Mouse (Mus musculus) neural tube, embryonic 12.5 days (tissue): Measurements from ENCODE around the gene Tomm7. TPM values are rescaled to one million over a fixed set of nuclear protein-coding genes. Genes with fewer than 3 reads are reported as not detected.
"Not testable (repeated sequence)": the region's sequence is repeated elsewhere in the genome, so short reads cannot be mapped to it uniquely, and the experiment has no call there.

Experiments used
- ATAC-seq: fragments of 200-750 bp; cut with Nextera tagmentation; 2 replicates; pipeline ENCODE4 v1.8.0; 2017; ENCODE audit warnings: low read depth, mild to moderate bottlenecking, moderate TSS enrichment, moderate library complexity; ENCODE audit not compliant: low FRiP score
- H3K27ac ChIP-seq: fragments of 300-500 bp; sonication (generic); 2 replicates; pipeline ENCODE4 v1.5.1; 2016
- H3K27me3 ChIP-seq: fragments of 300-500 bp; sonication (generic); replicated peaks from 2 replicates; pipeline ENCODE4 v1.6.1; 2016; ENCODE audit warnings: mild to moderate bottlenecking
- H3K36me3 ChIP-seq: fragments of 300-500 bp; sonication (generic); 2 replicates; pipeline ENCODE4 v1.6.1; 2016; ENCODE audit warnings: mild to moderate bottlenecking
- H3K4me1 ChIP-seq: fragments of 300-500 bp; sonication (generic); 2 replicates; pipeline ENCODE4 v1.6.1; 2016
- H3K4me2 ChIP-seq: fragments of 300-500 bp; sonication (generic); replicated peaks from 2 replicates; pipeline ENCODE4 v1.6.1; 2016; ENCODE audit warnings: mild to moderate bottlenecking
- H3K4me3 ChIP-seq: fragments of 300-500 bp; sonication (generic); 2 replicates; pipeline ENCODE4 v1.5.1; 2016
- H3K9ac ChIP-seq: fragments of 300-500 bp; sonication (generic); 2 replicates; pipeline ENCODE4 v1.6.1; 2016; ENCODE audit warnings: mild to moderate bottlenecking
- H3K9me3 ChIP-seq: fragments of 300-500 bp; sonication (generic); 2 replicates; pipeline ENCODE4 v1.6.1; 2016; ENCODE audit warnings: mild to moderate bottlenecking
- WGBS: fragments of 180-500 bp; shearing (Covaris S2); methylation state at CpG from one replicate; pipeline ENCODE4 v1.1.7; 2016; 5-methylcytosine and 5-hydroxymethylcytosine counted together
- polyA plus RNA-seq: library from polyadenylated mRNA; unstranded; fragments of >200 nt; fragmentation: Nextera tagmentation; extraction: Ambion mirVana; gene quantifications from 2 replicates; pipeline ENCODE4 v1.2.1, GENCODE M21; 2016

The Tomm7 gene
- polyA plus RNA-seq, 1 experiment from 2014 or later = 113 TPM

DNA sequence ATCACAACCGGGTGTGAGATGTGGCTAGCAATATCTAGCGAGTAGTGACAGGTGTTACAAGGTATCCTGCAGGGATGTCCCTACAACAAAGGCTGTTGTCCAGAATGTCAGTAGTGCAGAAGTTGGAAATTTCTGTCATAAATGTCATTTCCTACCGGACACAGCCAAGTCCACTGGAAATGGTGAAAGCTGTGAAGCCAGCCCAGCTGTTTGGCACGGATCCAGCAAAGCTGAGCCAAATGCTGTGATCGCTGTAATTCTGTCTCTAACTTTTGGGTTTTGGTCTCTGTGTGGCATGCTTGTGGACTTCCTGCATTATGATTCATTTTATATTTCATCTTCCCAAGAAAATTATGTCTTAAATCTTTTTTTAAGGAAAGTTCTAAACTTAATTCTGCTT is 18.3 kb upstream of the Tomm7 start:
- no peaks in the 10 kb centered on the region for H3K9me3 ChIP-seq
- H3K4me3 ChIP-seq = no peak overlapping the region
- no peak for ATAC-seq
- no peak overlapping the region for H3K27ac ChIP-seq
- H3K4me1 ChIP-seq = no peaks in the 10 kb centered on the region
- H3K27me3 ChIP-seq = no peaks in the 10 kb centered on the region
- WGBS = 87% methylated on average over 5 of the region's 5 CpGs
- peaks cover 13% of the 10 kb centered on the region for H3K36me3 ChIP-seq
- H3K9ac ChIP-seq = no peak overlapping the region
- H3K4me2 ChIP-seq = no peak overlapping the region

DNA sequence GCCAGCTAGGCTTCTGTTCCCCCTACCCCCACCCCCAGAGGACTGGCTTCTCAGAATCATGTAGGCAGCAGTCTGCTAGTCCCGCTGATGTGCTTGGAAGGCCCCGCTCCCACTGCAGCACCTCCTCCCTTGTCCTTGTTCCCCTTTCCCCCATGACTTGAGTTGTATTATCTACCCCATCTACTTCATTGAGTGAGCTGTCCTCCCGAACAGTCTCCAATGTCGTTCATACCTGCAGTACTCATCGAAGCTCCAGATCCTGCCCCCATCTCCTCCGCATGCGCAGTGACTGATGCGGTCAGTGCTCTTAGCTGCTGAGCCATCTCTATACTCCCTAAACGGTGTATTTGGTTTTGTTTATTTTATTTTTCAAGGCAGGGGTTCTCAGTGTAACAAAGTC is 17.8 kb upstream of the Tomm7 start:
- Histone ChIP-seq H3K27me3 (no peaks in the 10 kb centered on the region), H3K4me3 (no peak overlapping the region), H3K4me1 (no peaks in the 10 kb centered on the region), H3K4me2 (no peak overlapping the region), H3K9me3 (no peaks in the 10 kb centered on the region), H3K27ac (no peak overlapping the region), H3K36me3 (peaks cover 19% of the 10 kb centered on the region), H3K9ac (no peak overlapping the region)
- WGBS = 94% methylated on average over 9 of the region's 9 CpGs
- ATAC-seq = no peak

DNA sequence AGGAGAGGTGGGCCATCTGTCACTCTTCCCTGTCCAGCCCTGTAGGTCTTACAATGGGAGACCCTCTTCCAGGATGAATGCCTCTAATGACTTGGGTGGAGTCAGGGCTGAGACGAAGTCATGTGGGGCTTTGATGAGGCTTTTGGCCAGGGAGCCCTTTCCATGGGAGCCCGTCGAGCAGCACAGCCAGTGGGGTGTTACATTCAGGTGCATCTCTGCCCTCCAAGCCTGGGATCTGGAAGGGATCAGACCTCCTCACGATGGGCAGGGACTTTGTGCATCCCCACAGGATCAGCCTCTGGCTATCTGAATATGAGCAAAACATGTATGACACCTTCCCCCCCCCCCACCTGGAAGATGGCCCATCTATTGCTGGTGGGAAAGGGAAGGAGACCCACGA is 15.9 kb upstream of the Tomm7 start:
- no peak overlapping the region for H3K9ac ChIP-seq
- H3K4me1 ChIP-seq = no peaks in the 10 kb centered on the region
- peaks cover 37% of the 10 kb centered on the region for H3K36me3 ChIP-seq
- H3K4me3 ChIP-seq = no peak overlapping the region
- no peak overlapping the region for H3K27ac ChIP-seq
- 54% methylated on average over 5 of the region's 5 CpGs for WGBS
- no peaks in the 10 kb centered on the region for H3K9me3 ChIP-seq
- no peak for ATAC-seq
- no peak overlapping the region for H3K4me2 ChIP-seq
- H3K27me3 ChIP-seq = no peaks in the 10 kb centered on the region

DNA sequence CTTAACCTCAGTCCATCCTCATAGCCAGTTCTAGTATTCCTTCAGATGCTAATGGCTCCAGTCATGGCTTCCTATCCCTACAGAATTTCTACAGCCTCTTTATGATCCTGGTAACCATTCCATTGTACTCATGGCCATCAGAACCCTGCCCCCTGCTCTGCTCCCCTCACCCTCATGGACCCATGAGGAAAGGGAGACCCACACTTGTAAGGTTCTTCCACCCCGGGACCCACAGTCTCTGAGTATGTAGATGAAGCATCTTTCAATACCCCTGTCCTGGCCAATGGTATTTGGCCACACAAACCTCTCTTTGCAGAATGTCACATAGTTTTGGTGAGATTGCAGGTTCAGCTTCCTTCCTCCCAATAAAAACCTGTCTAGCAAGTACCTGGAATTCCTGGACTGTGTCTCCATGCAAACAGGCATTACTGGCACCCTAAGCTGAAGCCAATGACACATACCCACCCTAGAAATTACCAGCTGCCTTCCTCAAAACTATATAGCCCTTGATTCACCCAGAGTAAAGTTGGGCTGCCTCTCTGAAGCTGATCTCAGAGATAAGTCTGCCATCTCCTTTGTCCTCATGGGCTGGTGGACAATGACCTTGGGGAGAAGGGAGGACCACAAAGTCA is 15.2 kb upstream of the Tomm7 start:
- Histone ChIP-seq H3K4me3 (no peak overlapping the region), H3K9me3 (no peaks in the 10 kb centered on the region), H3K4me2 (no peak overlapping the region), H3K27ac (no peak overlapping the region), H3K36me3 (peaks cover 44% of the 10 kb centered on the region), H3K4me1 (no peaks in the 10 kb centered on the region), H3K9ac (no peak overlapping the region), H3K27me3 (no peaks in the 10 kb centered on the region)
- no peak for ATAC-seq
- 91% methylated on average over 1 of the region's 1 CpGs for WGBS

DNA sequence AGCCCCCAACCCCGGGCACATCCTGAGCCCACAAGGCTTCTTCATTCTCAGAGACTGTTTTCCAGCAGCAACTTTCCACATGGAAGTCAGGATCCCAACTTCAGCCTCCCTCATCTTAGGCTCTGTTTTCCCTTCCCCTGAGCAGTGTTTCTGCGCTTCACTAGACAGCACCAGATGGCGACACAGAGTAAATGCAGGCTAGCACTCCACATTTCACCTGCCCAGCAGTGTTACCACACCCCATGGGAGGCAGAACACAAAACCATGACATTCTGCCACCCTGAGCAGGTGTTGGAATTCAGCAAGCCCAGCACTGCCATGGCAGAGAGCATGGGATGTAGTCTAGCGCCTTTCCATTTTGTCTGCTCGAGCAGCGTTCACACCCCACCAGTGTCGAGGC is 14.7 kb upstream of the Tomm7 start:
- H3K36me3 ChIP-seq = peaks cover 49% of the 10 kb centered on the region
- 82% methylated on average over 7 of the region's 7 CpGs for WGBS
- H3K9ac ChIP-seq = no peak overlapping the region

DNA sequence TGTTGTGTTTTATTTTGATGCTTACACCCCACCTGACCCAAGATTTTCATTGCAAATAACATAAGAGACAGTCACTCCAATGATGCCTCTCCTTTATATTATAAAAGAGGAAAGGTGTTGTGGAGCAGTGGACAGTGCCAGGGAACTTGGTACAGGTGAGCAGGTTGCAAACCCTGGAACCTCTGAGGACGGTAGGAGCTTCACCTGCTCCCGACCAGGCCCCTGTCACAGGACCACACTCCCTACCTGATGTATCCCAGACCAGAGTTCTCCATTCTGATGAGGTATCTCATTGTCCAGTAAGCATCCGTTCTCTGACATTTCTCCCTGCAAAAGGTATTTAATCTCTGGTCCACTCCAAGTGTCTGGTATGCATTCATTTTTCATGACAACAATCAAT is 14.0 kb upstream of the Tomm7 start:
- Histone ChIP-seq H3K4me2 (no peak overlapping the region), H3K27me3 (no peaks in the 10 kb centered on the region), H3K27ac (no peak overlapping the region), H3K9me3 (no peaks in the 10 kb centered on the region), H3K9ac (no peak overlapping the region), H3K4me1 (no peaks in the 10 kb centered on the region), H3K36me3 (peaks cover 55% of the 10 kb centered on the region), H3K4me3 (no peak overlapping the region)
- ATAC-seq = no peak
- 85% methylated on average over 3 of the region's 3 CpGs for WGBS

More for the DNA sequence above, 14.7 kb upstream of the Tomm7 start:
- no peak overlapping the region for H3K27ac ChIP-seq
- no peaks in the 10 kb centered on the region for H3K27me3 ChIP-seq
- H3K4me2 ChIP-seq = no peak overlapping the region
- ATAC-seq = no peak
- H3K4me1 ChIP-seq = no peaks in the 10 kb centered on the region
- no peak overlapping the region for H3K4me3 ChIP-seq
- no peaks in the 10 kb centered on the region for H3K9me3 ChIP-seq

DNA sequence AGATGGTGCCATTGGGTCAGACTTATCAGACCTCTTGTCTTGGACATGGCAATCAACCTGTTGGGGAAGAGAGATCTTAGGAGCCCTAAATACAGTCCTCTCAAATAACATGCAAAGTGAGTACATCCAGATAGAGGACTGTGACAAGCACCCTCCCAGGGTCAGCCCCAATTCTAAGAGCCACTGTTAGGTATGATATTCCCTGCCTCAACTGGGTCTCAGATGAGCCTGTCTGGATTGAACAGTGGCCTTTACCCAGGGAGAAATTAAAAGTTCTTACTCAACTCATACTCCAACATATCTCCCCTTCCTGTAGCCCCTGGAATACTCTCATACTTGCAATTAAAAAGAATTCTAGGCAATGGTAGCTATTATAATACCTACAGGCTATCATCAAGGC is 13.2 kb upstream of the Tomm7 start:
- Histone ChIP-seq H3K4me2 (no peak overlapping the region), H3K27me3 (no peaks in the 10 kb centered on the region), H3K4me1 (no peaks in the 10 kb centered on the region), H3K9me3 (no peaks in the 10 kb centered on the region), H3K4me3 (no peak overlapping the region), H3K9ac (no peak overlapping the region), H3K27ac (no peak overlapping the region), H3K36me3 (peaks cover 62% of the 10 kb centered on the region)
- no peak for ATAC-seq

DNA sequence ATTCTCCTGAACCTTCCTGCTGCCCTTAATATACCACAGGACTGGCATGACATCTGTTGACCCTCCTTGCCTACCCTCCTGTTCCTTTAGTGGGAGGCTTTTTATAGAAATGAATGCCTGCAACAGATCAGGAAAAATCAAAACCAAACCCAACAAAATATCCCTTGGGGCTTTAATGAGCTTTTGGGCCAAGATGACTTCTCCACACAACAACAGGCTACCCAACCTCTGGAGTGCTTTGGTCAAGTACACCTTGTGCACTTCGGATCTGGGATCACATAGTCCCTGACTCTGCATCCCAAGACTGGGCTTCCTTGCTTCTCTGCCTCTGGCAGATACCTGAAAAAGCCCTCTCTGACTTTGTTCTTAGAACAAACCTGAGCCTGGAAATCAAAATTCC is 12.2 kb upstream of the Tomm7 start:
- no peak for ATAC-seq
- H3K9ac ChIP-seq = no peak overlapping the region
- H3K4me3 ChIP-seq = no peak overlapping the region
- H3K27ac ChIP-seq = no peak overlapping the region
- peaks cover 5% of the 10 kb centered on the region for H3K4me1 ChIP-seq
- H3K27me3 ChIP-seq = no peaks in the 10 kb centered on the region
- 89% methylated on average over 1 of the region's 1 CpGs for WGBS
- H3K36me3 ChIP-seq = peaks cover 63% of the 10 kb centered on the region
- H3K4me2 ChIP-seq = no peak overlapping the region
- H3K9me3 ChIP-seq = no peaks in the 10 kb centered on the region

DNA sequence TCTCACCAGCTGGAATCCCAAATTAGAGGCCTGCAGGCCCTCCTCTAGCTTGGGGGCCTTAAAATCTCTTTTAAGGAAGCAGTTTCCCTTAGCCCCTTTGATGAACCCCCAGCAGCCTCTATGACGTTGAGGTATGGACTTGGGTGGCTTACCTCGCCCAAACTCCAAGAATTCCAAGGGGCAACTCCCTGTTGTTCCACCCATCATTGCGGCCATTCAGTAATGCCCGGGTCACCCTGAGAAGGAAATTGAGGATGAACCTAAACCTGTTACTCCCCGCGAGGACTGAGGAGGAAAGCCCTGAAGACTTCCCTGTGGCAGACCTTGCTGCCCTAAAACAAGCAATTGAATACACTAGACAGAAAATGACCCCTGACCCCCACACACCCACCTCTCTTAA is 11.5 kb upstream of the Tomm7 start:
- no peak for ATAC-seq
- H3K36me3 ChIP-seq = peaks cover 60% of the 10 kb centered on the region

DNA sequence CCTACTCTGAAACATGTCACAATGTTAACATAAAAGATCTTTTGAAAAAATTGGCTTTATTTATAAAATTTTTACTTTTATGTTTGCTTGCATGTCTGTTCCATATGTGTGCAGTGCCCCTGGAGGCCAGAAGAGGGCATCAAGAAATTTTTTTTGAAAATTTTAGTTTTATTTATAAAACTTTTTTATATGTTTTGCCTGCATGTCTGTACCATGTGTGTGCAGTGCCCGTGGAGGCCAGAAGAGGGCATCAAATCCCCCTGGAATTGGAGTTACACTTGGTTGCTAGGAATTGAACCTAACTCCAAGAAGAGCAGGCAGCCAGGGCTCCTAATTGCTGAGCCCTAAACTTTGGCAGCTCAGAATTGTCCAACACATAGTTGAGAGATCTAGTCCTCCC is 9.0 kb upstream of the Tomm7 start:
- ATAC-seq, H3K27ac ChIP-seq, H3K27me3 ChIP-seq, H3K9me3 ChIP-seq, H3K4me3 ChIP-seq, H3K4me1 ChIP-seq, H3K9ac ChIP-seq, H3K4me2 ChIP-seq: not testable (repeated sequence)
- WGBS = 81% methylated on average over 1 of the region's 1 CpGs
- H3K36me3 ChIP-seq = peaks cover 55% of the 10 kb centered on the region

More for the DNA sequence above, 11.5 kb upstream of the Tomm7 start:
- Histone ChIP-seq H3K4me3 (no peak overlapping the region), H3K9ac (no peak overlapping the region), H3K4me1 (peaks cover 5% of the 10 kb centered on the region), H3K27me3 (no peaks in the 10 kb centered on the region), H3K4me2 (no peak overlapping the region), H3K27ac (no peak overlapping the region), H3K9me3 (no peaks in the 10 kb centered on the region)
- WGBS = 92% methylated on average over 6 of the region's 6 CpGs

DNA sequence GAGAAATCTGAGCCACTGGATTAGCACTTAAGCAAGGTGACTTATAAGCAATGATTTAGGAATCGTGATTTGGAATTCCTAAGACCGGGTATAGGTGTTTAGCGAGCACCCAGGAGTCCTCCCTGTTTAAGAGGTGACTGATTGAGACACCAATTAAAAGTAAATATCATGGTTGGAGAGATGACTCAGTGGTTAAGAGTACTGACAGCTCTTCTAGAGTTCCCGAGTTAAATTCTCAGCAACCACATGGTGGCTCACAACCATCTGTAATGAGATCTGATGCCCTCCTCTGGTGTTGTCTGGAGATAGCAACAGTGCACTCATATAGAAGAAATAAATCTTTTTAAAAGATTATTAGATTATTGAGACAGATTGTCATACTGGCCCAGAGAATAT is 7.2 kb upstream of the Tomm7 start:
- not testable (repeated sequence) for H3K27ac ChIP-seq, H3K27me3 ChIP-seq, H3K9me3 ChIP-seq, H3K4me1 ChIP-seq
- 0 out of 2 replicates have a peak, but pooled peaks have one; percentile 2 for ATAC-seq
- H3K4me3 ChIP-seq = peak overlapping the region; percentile 84
- WGBS = 14% methylated on average over 4 of the region's 4 CpGs
- peak overlapping the region; percentile 82 for H3K9ac ChIP-seq
- H3K36me3 ChIP-seq = peaks cover 39% of the 10 kb centered on the region
- peak overlapping the region; percentile 82 for H3K4me2 ChIP-seq

DNA sequence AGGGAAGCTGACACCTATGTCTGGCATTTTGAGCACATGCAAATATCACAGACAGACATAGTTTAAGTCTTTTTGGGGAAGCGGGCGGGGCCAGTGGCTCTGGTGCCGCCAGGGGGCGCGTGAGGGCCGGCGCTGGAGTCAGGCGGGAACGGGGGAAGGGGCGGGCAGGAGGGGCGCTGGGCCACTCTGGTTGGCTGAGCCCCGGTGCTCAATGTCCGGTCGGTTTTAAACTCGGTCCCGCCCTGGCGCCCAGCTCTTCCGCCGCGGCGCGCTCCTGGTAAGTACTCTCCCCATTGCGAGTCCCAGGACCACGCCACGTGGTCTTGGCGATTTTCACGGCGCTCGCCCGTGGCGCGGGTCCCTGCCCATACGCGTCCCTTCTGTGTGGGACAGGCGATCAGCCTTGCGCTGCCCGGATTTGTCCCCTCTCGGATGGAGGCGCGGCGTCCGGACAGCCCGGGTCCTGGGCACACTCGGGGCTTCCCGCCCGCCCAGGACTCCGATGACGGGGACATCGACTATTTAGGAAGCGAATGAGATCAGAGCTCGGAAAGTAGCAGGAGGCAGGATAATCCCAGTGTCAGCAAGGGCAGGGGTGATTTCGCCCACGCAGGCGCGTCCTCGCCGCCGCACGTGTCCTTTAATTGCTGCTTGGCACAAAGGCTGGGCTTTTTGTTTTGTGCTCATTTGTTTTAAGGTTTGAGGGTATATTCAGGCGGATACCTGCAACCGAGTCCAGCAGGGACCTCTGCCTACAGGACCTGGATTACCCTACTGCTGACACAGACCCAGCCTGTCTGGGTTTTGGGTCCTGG is 6.6 kb upstream of the Tomm7 start:
- Histone ChIP-seq H3K27me3 (no peaks in the 10 kb centered on the region), H3K36me3 (peaks cover 33% of the 10 kb centered on the region), H3K9ac (peak overlapping the region; percentile 82), H3K27ac (peak overlapping the region; percentile 50; the same call in 1 of the 2 replicates), H3K4me2 (peak overlapping the region; percentile 82), H3K4me3 (peak overlapping the region; percentile 84), H3K9me3 (no peaks in the 10 kb centered on the region), H3K4me1 (peaks cover 5% of the 10 kb centered on the region)
- ATAC-seq = peak; percentile 97
- under 1% methylated on average over 61 of the region's 61 CpGs for WGBS

DNA sequence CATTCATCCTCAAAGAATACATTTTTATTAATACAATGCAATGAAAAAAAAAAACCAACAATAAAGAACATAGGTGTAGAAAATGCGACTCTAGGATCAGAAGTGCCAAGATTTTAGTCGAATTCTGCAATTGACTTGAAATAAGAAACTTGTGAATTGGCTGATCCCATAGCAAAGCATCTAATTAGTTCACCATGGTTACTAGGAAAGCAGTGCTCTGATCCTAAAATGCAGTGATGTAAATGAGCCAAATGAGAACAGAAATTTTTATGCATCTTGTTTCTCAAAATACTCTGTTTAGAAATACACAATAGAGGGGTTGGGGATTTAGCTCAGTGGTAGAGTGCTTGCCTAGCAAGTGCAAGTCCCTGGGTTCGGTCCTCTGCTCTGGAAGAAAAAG is 1.2 kb upstream of the Tomm7 start:
- H3K9ac ChIP-seq = no peak overlapping the region
- peak overlapping the region; percentile 73; the same call in 1 of the 2 replicates for H3K4me2 ChIP-seq
- H3K27ac ChIP-seq = no peak overlapping the region
- no peaks in the 10 kb centered on the region; the same call in 1 of the 2 replicates for H3K36me3 ChIP-seq
- ATAC-seq = no peak
- WGBS = 89% methylated on average over 3 of the region's 3 CpGs
- H3K9me3 ChIP-seq = no peaks in the 10 kb centered on the region
- H3K4me1 ChIP-seq = peaks cover 12% of the 10 kb centered on the region
- no peak overlapping the region for H3K4me3 ChIP-seq
- H3K27me3 ChIP-seq = no peaks in the 10 kb centered on the region
